Mouse (Mus musculus): ENCODE data around the gene Gm15023.
"Not testable (repeated sequence)": the region's sequence is repeated elsewhere in the genome, so short reads cannot be mapped to it uniquely, and the experiment has no call there.

Gm15023 gene

GRCm38 (mm10) chrX:135177532-135177931 is at the start of gene Gm15023:
TSS of gene Gm15023 (minus strand) at chrX:135177632.
- DNase-seq (ENCODE audit: low read depth, low spot score), result not testable (repeated sequence)

- DNase-seq (ENCODE audit: low read depth, low spot score), result no peak
Observed at GRCm38 (mm10) chrX:135210436-135211221, 33.2 kb upstream of the Gm15023 start, which contains the start of gene Tceal6. TSS of gene Tceal6 (minus strand) at chrX:135210687.

- DNase-seq (ENCODE audit: low read depth, low spot score), result not testable (repeated sequence)
Observed at GRCm38 (mm10) chrX:135209773-135210435, 32.5 kb upstream of the Gm15023 start.

GRCm38 (mm10) chrX:135189924-135190323 is 12.5 kb upstream of the Gm15023 start:
- not testable (repeated sequence) for DNase-seq (ENCODE audit: low read depth, low spot score)

- not testable (repeated sequence) for DNase-seq (ENCODE audit: low read depth, low spot score)
Observed at GRCm38 (mm10) chrX:135188661-135189060, 11.2 kb upstream of the Gm15023 start.
